Mouse (Mus musculus) hindbrain, embryonic 14.5 days (tissue): ENCODE measurements at regions not wholly inside any gene's neighbourhood (a gene's known extent, or its start where the extent isn't known, plus 50 kb on each side); places are given as distances from the start of the nearest gene placed in this dataset.

Source experiments
- ATAC-seq: fragments of 200-750 bp; cut with Nextera tagmentation; 2 replicates; pipeline ENCODE4 v1.8.0; 2017; ENCODE audit warnings: moderate number of reproducible peaks, mild to moderate bottlenecking, moderate TSS enrichment, moderate library complexity; ENCODE audit not compliant: low FRiP score
- DNase-seq: peaks from one replicate; pipeline ENCODE4 v3.0.0-alpha.2; 2015; ENCODE audit warnings: low spot score
- H3K27ac ChIP-seq: fragments of 300-500 bp; sonication (generic); 2 replicates; pipeline ENCODE4 v1.5.1; 2014; ENCODE audit warnings: mild to moderate bottlenecking, moderate library complexity
- H3K27me3 ChIP-seq: fragments of 300-500 bp; sonication (generic); 2 replicates; pipeline ENCODE4 v1.6.1; 2014; ENCODE audit warnings: mild to moderate bottlenecking, low read length, mixed read lengths; ENCODE audit not compliant: control insufficient read depth, insufficient read depth
- H3K36me3 ChIP-seq: fragments of 300-500 bp; sonication (generic); replicated peaks from 2 replicates; pipeline ENCODE4 v1.6.1; 2014; ENCODE audit not compliant: control insufficient read depth, insufficient read depth
- H3K4me1 ChIP-seq: fragments of 300-500 bp; sonication (generic); replicated peaks from 2 replicates; pipeline ENCODE4 v1.6.1; 2014; ENCODE audit warnings: antibody characterized with exemption, low read length, mixed read lengths; ENCODE audit not compliant: control insufficient read depth, insufficient read depth
- H3K4me2 ChIP-seq: fragments of 300-500 bp; sonication (generic); replicated peaks from 2 replicates; pipeline ENCODE4 v1.6.1; 2014; ENCODE audit warnings: mild to moderate bottlenecking, moderate library complexity
- H3K4me3 ChIP-seq: fragments of 300-500 bp; sonication (generic); replicated peaks from 2 replicates; pipeline ENCODE4 v1.5.1; 2014; ENCODE audit warnings: mild to moderate bottlenecking, low read length
- H3K9ac ChIP-seq: fragments of 300-500 bp; sonication (generic); 2 replicates; pipeline ENCODE4 v1.6.1; 2014
- H3K9me3 ChIP-seq: fragments of 300-500 bp; sonication (generic); 2 replicates; pipeline ENCODE4 v1.6.1; 2016; ENCODE audit warnings: low read length; ENCODE audit not compliant: control insufficient read depth
- WGBS: fragments of 180-500 bp; shearing (Covaris S2); extraction: QIAGEN DNeasy Blood & Tissue Kit; methylation state at CpG from one replicate; pipeline ENCODE4 v1.1.7; 2014; 5-methylcytosine and 5-hydroxymethylcytosine counted together

- DNase-seq, result no peak
- Histone ChIP-seq H3K27ac (no peak overlapping the region), H3K36me3 (no peaks in the 10 kb centered on the region), H3K4me2 (no peak overlapping the region), H3K9ac (no peak overlapping the region), H3K4me1 (peaks cover 27% of the 10 kb centered on the region), H3K9me3 (no peaks in the 10 kb centered on the region), H3K4me3 (no peak overlapping the region), H3K27me3 (no peaks in the 10 kb centered on the region)
- no peak for ATAC-seq
- 62% methylated on average over 4 of the region's 4 CpGs for WGBS
Observed at GRCm38 (mm10) chr19:36681056-36681455, 55.4 kb downstream of the Ppp1r3c start.

DNA sequence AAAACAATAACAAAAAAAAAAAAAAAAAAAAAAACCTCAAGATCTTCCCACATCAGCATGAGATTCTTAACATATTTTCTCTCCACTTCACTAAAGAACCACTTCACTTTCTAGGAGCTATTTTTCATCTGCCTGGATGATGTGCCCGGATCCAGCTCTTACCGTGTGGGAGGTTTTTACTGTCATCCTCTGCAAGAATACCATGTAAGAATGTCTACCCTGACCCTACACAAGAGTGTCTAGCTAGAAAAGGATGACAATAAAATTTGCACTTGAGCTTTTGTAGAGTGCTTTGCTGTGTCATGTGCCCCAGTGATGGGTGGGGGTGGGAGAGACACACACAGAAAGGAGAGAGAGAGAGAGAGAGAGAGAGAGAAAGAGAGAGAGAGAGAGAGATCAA is 56.1 kb downstream of the Ppp1r3c start:
- DNase-seq, result no peak
- 85% methylated on average over 2 of the region's 2 CpGs for WGBS
- H3K36me3 ChIP-seq, result no peaks in the 10 kb centered on the region
- ATAC-seq, result no peak
- peaks cover 27% of the 10 kb centered on the region for H3K4me1 ChIP-seq
- H3K9me3 ChIP-seq, result no peaks in the 10 kb centered on the region
- H3K4me3 ChIP-seq, result no peak overlapping the region
- H3K27ac ChIP-seq, result no peak overlapping the region
- no peak overlapping the region for H3K4me2 ChIP-seq
- no peak overlapping the region for H3K9ac ChIP-seq
- no peaks in the 10 kb centered on the region for H3K27me3 ChIP-seq

- Histone ChIP-seq H3K9me3 (no peaks in the 10 kb centered on the region), H3K4me1 (peaks cover 27% of the 10 kb centered on the region), H3K27me3 (no peaks in the 10 kb centered on the region), H3K4me3 (no peak overlapping the region), H3K36me3 (no peaks in the 10 kb centered on the region), H3K9ac (0 out of 2 replicates have a peak overlapping the region, but pooled peaks have one; percentile 0), H3K27ac (peak overlapping the region; percentile 70), H3K4me2 (no peak overlapping the region)
- peak; percentile 42; the same call in 1 of the 2 replicates for ATAC-seq
- no peak for DNase-seq
- 11% methylated on average over 4 of the region's 4 CpGs for WGBS
Observed at GRCm38 (mm10) chr19:36679028-36679820, 57.2 kb downstream of the Ppp1r3c start.

DNA sequence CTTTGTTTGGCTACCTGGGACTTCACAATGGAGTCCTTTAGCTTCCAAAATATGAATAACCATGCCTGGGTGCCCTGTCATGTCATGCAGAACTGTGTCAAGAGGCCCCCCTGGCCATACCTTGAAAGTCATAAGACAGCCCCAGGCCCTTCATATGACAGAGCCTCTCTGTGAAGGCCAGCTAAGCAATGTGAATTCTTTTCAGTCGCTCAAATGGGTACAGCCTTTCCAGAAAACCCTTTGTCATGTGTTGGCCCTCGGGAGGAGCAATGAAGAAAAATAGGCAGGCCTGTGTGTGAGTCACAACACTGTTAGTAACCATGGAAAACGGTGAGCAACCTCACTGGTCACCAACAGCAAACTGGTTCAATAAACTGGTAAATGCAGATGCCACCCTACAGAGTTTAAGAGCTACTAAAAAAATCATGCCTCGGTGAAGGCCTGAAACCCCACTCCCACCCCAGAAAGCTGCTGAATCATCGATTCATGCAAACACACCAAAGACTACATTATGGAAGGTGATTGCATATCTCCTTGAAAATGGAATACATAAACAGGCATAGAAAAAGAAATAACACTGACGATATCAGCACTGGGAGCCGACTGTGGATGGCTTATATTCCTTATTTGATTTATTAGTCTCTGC is 57.9 kb downstream of the Ppp1r3c start:
- no peaks in the 10 kb centered on the region for H3K9me3 ChIP-seq
- no peaks in the 10 kb centered on the region for H3K36me3 ChIP-seq
- DNase-seq, result no peak
- 0 out of 2 replicates have a peak overlapping the region, but pooled peaks have one; percentile 0 for H3K9ac ChIP-seq
- WGBS, result 50% methylated on average over 7 of the region's 7 CpGs
- no peak overlapping the region for H3K4me3 ChIP-seq
- peaks cover 27% of the 10 kb centered on the region for H3K4me1 ChIP-seq
- no peaks in the 10 kb centered on the region for H3K27me3 ChIP-seq
- no peak overlapping the region for H3K4me2 ChIP-seq
- H3K27ac ChIP-seq, result peak overlapping the region; percentile 70
- peak; percentile 22; the same call in 1 of the 2 replicates for ATAC-seq

- Histone ChIP-seq H3K4me2 (no peak overlapping the region), H3K4me1 (peaks cover 27% of the 10 kb centered on the region), H3K27ac (peak overlapping the region; percentile 70; the same call in 1 of the 2 replicates), H3K27me3 (no peaks in the 10 kb centered on the region), H3K4me3 (no peak overlapping the region), H3K36me3 (no peaks in the 10 kb centered on the region), H3K9ac (no peak overlapping the region), H3K9me3 (no peaks in the 10 kb centered on the region)
- DNase-seq, result no peak
- 65% methylated on average over 18 of the region's 18 CpGs for WGBS
- ATAC-seq, result peak; percentile 52
Observed at GRCm38 (mm10) chr19:36677101-36678081, 59.1 kb downstream of the Ppp1r3c start.

DNA sequence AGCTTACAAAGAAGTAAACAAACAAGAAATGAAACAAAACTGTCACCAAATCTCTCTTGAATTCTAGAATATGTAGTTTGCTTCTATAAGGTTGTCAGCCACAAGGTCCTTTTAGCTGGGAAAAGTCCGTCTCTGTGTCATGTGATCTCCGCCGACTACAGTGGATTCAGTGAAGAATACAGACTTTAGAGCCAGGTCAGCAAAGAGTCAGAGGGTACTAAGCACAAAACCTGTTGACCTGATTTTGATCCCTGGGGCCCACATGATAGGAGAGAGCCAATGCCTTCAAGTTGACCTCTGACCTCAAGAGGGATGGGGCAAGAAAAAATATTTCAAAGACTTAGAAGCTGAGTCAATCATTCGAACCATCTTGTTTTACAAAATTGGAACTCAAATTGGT is 61.5 kb downstream of the Ppp1r3c start:
- peaks cover 27% of the 10 kb centered on the region for H3K4me1 ChIP-seq
- no peaks in the 10 kb centered on the region for H3K27me3 ChIP-seq
- no peak overlapping the region for H3K4me2 ChIP-seq
- H3K36me3 ChIP-seq, result no peaks in the 10 kb centered on the region
- no peak overlapping the region for H3K27ac ChIP-seq
- H3K9ac ChIP-seq, result no peak overlapping the region
- 76% methylated on average over 4 of the region's 4 CpGs for WGBS
- no peaks in the 10 kb centered on the region for H3K9me3 ChIP-seq
- ATAC-seq, result no peak
- no peak for DNase-seq
- H3K4me3 ChIP-seq, result no peak overlapping the region

- ATAC-seq, result no peak
- no peak overlapping the region for H3K27ac ChIP-seq
Observed at GRCm38 (mm10) chr19:36670813-36671212, 65.6 kb downstream of the Ppp1r3c start.

More at GRCm38 (mm10) chr19:36670813-36671212, 65.6 kb downstream of the Ppp1r3c start:
- Histone ChIP-seq H3K9me3 (no peaks in the 10 kb centered on the region), H3K27me3 (no peaks in the 10 kb centered on the region), H3K36me3 (no peaks in the 10 kb centered on the region), H3K4me2 (no peak overlapping the region), H3K4me3 (no peak overlapping the region), H3K4me1 (peaks cover 5% of the 10 kb centered on the region; the same call in 1 of the 2 replicates), H3K9ac (no peak overlapping the region)
- 25% methylated on average over 7 of the region's 7 CpGs for WGBS
- DNase-seq, result no peak
